Mouse (Mus musculus) heart, adult 18-20 months (tissue): Measurements from ENCODE around the gene Aunip. TPM values are rescaled to one million over a fixed set of nuclear protein-coding genes. Genes with fewer than 3 reads are reported as not detected.
A peak's percentile ranks its signal among the peaks of the same experiment; 100 is the strongest.
"Not testable (repeated sequence)": the region's sequence is repeated elsewhere in the genome, so short reads cannot be mapped to it uniquely, and the experiment has no call there.

Experiments used
- DNase-seq, 2 experiments: peaks; one replicate each; pipeline ENCODE4 v3.0.0; 2021 to 2022; ENCODE audit warnings: mixed read lengths in 1 of 2
- total RNA-seq, 2 experiments: library from RNA; stranded (reverse); gene quantifications; 2 replicates each; pipeline ENCODE4 v1.2.3; 2021

The Aunip gene
- total RNA-seq, 2 experiments from 2014 or later, result 0.36 TPM; not detected in 1

DNA sequence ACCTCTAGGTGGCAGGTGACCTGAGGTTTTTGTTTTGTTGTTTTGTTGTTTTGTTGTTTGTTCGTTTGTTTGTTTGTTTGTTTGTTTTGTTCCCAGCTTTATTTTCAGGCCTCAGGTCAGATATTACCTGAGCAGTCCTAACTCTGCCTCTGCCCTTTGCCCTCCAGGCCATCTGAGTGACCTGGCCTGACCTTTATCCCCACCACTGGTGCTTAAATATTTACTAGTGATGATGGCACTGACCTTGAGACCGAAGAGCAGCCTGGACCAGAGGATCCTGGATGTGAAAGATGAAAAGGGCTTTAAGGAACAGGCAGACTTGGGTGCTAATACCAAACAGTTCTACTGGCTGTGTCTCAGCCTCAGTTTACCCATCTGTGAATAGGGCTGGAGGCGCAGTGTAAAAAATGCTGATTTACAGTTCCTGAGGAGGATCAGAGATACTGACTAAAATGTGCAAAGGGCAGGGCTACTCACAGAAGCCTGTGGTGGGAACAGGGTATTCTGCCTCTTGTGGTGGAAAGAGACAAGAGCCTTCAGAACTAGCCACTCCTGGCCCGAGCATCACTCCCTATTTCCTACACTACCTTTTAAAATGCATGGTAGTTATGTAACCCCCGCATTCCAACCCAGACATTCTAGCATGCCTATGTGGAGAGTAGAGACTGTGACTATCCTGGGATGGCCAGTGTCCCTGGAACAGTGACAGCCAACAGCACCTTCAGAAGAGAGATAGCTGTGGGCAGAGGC, 25.5 kb upstream of the Aunip start:
- no peak for DNase-seq

GRCm38 (mm10) chr4:134488211-134488610, 22.6 kb upstream of the Aunip start:
- no peak for DNase-seq

- no peak for DNase-seq
These were observed 20.7 kb upstream of the Aunip start for GRCm38 (mm10) chr4:134489986-134490665.

DNA sequence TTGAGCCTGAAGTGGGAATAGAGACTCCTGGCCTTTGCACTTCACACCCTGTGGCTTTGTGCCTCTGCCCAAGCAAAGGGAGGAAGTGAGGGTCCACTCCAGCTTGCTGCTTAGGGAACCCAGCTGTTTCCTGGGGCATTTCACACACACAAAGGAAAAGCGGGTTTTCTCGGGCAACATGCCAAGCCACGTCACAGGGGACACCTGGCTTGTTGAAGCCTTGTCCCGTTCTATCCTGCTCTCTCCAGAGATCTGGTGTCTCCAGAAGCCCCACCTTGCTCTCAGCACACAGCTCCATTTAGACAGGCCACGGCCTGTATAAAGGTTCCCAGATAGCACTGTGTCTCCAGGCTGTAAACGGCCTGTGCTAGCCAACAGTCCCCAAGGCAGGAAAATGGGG, 19.1 kb upstream of the Aunip start:
- DNase-seq, result no peak

GRCm38 (mm10) chr4:134494161-134494560, 16.6 kb upstream of the Aunip start:
- DNase-seq, result not testable (repeated sequence)

- DNase-seq, result peak in 1 of 2 experiments; percentile 23
These were observed 15.8 kb upstream of the Aunip start for GRCm38 (mm10) chr4:134494780-134495545.

DNA sequence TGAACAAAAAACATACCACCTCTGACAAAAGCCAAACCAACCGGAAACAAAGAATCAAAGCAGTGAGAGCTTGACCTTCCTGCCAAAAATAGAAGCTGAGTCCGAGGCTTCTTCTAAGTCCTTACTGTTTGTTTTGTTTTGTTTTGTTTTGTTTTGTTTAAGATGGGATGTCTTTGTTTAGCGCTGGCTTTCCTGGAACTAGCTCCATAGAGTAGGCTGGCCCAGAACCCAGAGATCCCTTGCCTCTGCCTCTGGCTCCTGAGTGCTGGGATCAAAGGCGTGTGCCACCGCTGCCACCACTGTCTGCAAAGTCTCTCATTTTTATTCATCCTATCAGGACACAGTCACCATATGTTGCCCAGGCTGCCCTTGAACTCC, 15.3 kb upstream of the Aunip start:
- no peak for DNase-seq

- DNase-seq, result peak; percentile 83 to 88
These were observed 14.1 kb upstream of the Aunip start, which contains the start of gene Paqr7 for GRCm38 (mm10) chr4:134496595-134497210. Paqr7 (plus strand) TSS chr4:134496697.

GRCm38 (mm10) chr4:134497223-134497622, 13.6 kb upstream of the Aunip start:
- DNase-seq, result no peak

DNA sequence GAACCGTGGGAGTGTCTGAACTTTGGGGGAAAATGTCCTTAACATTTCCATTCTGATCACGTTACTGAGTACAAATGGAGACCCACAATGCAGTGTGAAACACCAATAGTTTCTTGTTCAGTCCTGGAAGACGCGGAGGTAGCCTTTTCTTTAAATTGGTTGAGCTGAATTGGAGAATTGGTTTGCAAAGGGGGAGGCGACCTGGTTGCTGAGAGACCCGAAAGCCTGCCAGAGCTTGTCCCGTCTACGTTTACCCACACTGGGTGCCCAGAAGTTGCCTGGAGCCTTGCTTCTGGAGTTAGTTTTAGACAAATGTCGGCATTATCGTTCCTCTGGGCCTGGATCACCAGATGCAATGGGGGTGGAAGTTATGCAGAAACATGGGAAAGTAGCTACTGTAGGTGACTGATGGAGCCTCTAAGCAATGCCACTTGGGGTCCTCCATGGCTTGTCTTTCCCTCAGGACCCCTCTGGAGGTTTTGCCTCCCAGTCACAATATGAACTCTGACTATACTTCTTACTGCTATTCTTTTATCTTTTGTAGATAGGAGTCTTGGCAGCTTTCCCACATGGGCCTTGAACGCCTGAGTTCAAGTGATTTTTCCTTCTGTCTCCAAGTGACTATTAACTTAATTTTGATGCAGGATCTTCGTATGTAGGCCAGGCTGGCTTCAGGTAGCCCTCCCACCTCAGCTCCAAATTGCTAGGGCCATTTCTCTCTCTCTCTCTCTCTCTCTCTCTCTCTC, 12.6 kb upstream of the Aunip start:
- DNase-seq, result no peak

- not testable (repeated sequence) for DNase-seq
These were observed 11.8 kb upstream of the Aunip start for GRCm38 (mm10) chr4:134498983-134499382.

DNA sequence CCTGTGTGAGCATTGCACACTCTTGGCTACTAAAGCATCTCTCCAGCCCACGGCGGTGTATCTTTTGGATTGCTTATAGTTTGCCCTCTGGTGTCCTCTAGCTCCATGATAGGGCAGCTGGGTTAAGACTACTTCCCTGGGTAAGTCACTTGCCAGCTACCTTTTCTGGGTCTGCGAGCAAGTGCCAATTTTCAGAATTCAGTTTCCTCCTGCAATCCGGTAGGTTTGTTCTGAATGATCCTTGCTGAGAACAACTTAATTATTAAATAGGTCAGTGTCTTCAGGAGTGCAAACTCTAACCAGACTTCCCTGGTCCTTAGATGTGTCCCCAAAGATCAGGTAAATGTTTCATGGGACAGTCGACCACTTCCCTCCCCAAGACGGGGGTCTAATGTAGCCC, 9.7 kb upstream of the Aunip start:
- no peak for DNase-seq

DNA sequence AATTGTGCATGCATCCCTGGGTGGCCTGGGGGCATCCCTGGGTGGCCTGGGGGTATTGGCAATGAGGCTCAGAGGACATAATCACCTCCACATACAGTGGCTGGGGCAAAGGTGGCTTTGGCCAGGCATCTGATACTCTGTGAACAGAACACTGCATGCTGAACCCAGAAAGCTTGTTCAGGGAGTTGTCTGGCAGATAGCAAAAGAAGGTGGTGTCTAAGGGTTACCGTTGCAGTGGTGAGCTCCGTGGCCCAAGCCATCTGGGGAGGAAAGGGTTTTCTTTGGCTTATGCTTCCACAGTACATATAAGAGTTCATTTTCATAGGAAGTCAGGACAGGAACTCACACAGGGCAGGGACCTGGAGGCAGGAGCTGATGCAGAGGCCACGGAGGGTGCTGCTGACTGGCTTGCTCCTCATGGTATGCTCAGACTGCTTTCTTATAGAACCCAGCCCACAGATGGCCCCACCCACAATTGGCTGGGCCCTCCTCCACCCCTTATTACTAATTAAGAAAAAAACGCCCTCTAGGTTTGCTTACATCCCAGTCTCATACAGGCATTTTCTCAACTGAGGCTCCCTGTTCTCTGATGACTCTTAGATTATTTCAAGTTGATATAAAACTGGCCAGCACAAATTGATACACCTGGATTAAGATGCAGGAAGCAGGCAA, 7.0 kb upstream of the Aunip start:
- no peak for DNase-seq

GRCm38 (mm10) chr4:134505303-134505789, 5.5 kb upstream of the Aunip start:
- no peak for DNase-seq

DNA sequence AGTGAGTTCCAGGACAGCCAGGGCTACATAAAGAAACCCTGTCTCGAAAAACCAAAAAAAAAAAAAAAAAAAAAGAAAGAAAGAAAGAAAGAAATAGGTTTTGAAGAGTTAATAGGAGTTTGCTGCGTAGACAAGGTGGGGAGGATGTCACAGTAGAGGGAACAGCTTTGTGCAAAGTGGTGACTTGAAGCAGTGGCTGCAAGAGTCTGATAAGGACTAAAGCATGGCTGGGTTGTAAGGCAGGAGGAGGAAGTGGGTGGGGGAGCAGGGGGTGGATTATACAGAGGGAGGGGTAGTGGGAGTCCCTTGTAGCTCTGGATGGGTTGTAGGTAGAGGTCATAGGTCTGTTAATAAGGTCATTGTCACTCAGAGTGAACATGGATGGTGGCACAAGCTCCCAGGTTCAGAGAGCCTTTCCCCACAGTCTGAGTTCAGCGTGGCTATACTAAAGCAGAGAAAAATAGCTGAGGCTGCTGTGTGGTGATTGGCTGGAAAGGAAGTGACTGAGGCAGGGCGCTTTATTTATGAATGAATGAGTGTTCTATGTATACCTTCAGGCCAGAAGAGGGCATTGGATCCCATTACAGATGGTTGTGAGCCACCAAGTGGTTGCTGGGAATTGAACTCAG, 4.7 kb upstream of the Aunip start:
- no peak for DNase-seq

- no peak for DNase-seq
These were observed 4.1 kb upstream of the Aunip start for GRCm38 (mm10) chr4:134506713-134507112.

DNA sequence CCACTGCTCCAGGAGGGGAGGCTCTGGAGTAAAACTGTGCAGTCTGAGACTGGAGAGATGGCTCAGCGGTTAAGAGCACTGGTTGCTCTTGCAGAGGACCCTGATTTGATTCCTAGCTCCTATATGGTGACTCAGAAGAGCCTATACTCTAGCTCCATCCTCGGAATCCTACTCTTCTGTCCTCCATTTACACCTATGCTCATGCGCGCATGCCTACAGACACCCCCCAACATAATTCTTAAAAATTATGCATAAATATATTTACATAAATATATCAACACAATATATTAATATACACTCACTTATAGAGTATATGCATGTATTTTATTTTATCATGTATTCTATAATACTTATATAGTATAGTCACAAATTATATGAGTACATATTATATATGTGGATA, 403 bp upstream of the Aunip start:
- DNase-seq, result no peak

- DNase-seq, result no peak
These were observed 931 bp downstream of the Aunip start for GRCm38 (mm10) chr4:134511730-134512129.

GRCm38 (mm10) chr4:134512798-134513197, 2.0 kb downstream of the Aunip start:
- peak; percentile 76 to 77 for DNase-seq

DNA sequence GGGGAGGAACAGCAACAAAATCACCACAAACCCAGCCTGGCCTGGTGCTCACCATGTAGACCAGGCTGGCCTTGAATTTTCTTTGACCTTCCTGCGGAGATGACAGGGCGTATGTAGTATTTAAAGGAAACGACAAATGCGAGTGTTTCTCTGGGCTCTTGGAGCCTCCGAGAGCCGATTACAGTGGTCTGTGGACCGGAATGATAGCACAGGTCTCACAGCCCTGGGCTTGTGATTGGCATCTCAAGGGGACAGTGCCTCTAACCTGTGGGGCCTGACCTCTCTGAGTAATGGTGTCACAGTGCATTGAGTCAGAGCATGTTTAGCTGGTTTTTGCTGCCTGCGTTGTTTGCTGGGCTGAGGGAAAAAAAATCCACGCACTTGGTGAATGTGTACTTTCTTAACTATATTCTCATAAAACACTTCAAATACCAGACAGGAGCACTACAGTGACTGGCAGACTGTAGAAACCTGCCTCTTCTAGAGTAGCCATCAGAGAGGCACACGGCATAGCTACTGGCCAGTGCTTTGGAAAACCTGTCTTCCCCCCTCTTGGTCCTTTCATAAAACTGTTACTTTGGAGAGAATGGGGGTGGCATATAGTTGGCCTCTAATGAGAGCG, 3.6 kb downstream of the Aunip start:
- no peak for DNase-seq
